Mouse (Mus musculus) MEL (cell line): ENCODE measurements at regions not wholly inside any gene's neighbourhood (a gene's known extent, or its start where the extent isn't known, plus 50 kb on each side); places are given as distances from the start of the nearest gene placed in this dataset.

Experiments used
- DNase-seq: peaks from one replicate; pipeline ENCODE4 v3.0.0; 2011; ENCODE audit warnings: low read depth, low spot score
- H3K27ac ChIP-seq: 2 replicates; pipeline ENCODE4 v1.5.1; 2012; ENCODE audit warnings: low read depth, mild to moderate bottlenecking, control low read depth, low read length, moderate library complexity; ENCODE audit not compliant: control insufficient read depth
- H3K27me3 ChIP-seq, 2 experiments: fragments of 150-350 bp in 1 of 2; sonication (generic) in 1 of 2; 2 replicates each; pipeline ENCODE4 v1.6.1; 2012; ENCODE audit warnings: low read length in 2 of 2, mild to moderate bottlenecking in 2 of 2, improper control_type of control experiment in 1 of 2, moderate library complexity in 1 of 2; ENCODE audit not compliant: insufficient read depth in 2 of 2, control insufficient read depth in 1 of 2
- H3K36me3 ChIP-seq, 2 experiments: 2 replicates each; pipeline ENCODE4 v1.6.1; 2012 to 2014; ENCODE audit warnings: low read length in 2 of 2, improper control_type of control experiment in 1 of 2, inconsistent platforms in 1 of 2, mild to moderate bottlenecking in 1 of 2; ENCODE audit not compliant: insufficient read depth in 2 of 2, control insufficient read depth in 1 of 2
- H3K4me1 ChIP-seq, 2 experiments: fragments of 150-350 bp in 1 of 2; sonication (generic) in 1 of 2; 2 replicates each; pipeline ENCODE4 v1.6.1; 2012; ENCODE audit warnings: low read length in 2 of 2, improper control_type of control experiment in 1 of 2, mild to moderate bottlenecking in 1 of 2; ENCODE audit not compliant: insufficient read depth in 2 of 2, control insufficient read depth in 1 of 2
- H3K4me3 ChIP-seq, 2 experiments: fragments of 150-350 bp in 1 of 2; sonication (generic) in 1 of 2; 2 replicates each; pipeline ENCODE4 v1.5.1; 2012; ENCODE audit warnings: low read depth in 2 of 2, low read length in 2 of 2, mild to moderate bottlenecking in 2 of 2, moderate library complexity in 2 of 2, control low read depth in 1 of 2, improper control_type of control experiment in 1 of 2; ENCODE audit not compliant: control insufficient read depth in 1 of 2, insufficient read depth in 1 of 2
- H3K79me2 ChIP-seq: 2 replicates; pipeline ENCODE4 v1.6.1; 2012; ENCODE audit warnings: mild to moderate bottlenecking, low read length, moderate library complexity; ENCODE audit not compliant: control insufficient read depth, poor library complexity, insufficient read depth
- H3K9ac ChIP-seq: 2 replicates; pipeline ENCODE4 v1.6.1; 2012; ENCODE audit warnings: low read depth, mild to moderate bottlenecking, control low read depth, low read length, moderate library complexity; ENCODE audit not compliant: control insufficient read depth, poor library complexity, severe bottlenecking
- H3K9me3 ChIP-seq: fragments of 150-350 bp; sonication (generic); replicated peaks from 2 replicates; pipeline ENCODE4 v1.6.1; 2012; ENCODE audit warnings: mild to moderate bottlenecking, low read length, improper control_type of control experiment, moderate library complexity; ENCODE audit not compliant: insufficient read depth
- BHLHE40 ChIP-seq: IDR thresholded peaks from 2 replicates; pipeline ENCODE4 v1.6.1; 2012; ENCODE audit warnings: low read depth, mild to moderate bottlenecking, inconsistent platforms, low read length, improper control_type of control experiment, borderline replicate concordance
- CTCF ChIP-seq, 3 experiments: IDR thresholded peaks in 2 of 3; conservative IDR thresholded peaks in 1 of 3; 2 replicates each; pipeline ENCODE4 v1.5.1; 2011 to 2012; ENCODE audit warnings: low read length in 3 of 3, low read depth in 2 of 3, mild to moderate bottlenecking in 2 of 3, improper control_type of control experiment in 1 of 3, inconsistent platforms in 1 of 3, mixed read lengths in 1 of 3, moderate library complexity in 1 of 3; ENCODE audit not compliant: control insufficient read depth in 1 of 3, insufficient read depth in 1 of 3, poor library complexity in 1 of 3, severe bottlenecking in 1 of 3
- ETS1 ChIP-seq: IDR thresholded peaks from 2 replicates; pipeline ENCODE4 v1.6.1; 2012; ENCODE audit warnings: low read depth, mild to moderate bottlenecking, inconsistent platforms, low read length, improper control_type of control experiment, moderate library complexity
- KAT2A ChIP-seq: conservative IDR thresholded peaks from 2 replicates; pipeline ENCODE4 v1.6.1; 2012; ENCODE audit warnings: low read depth, low read length, improper control_type of control experiment, inconsistent platforms
- MAX ChIP-seq: IDR thresholded peaks from 2 replicates; pipeline ENCODE4 v1.6.1; 2011; ENCODE audit warnings: low read length, improper control_type of control experiment
- MEF2A ChIP-seq: IDR thresholded peaks from 2 replicates; pipeline ENCODE4 v1.6.1; 2014; ENCODE audit warnings: low read depth, mild to moderate bottlenecking, inconsistent platforms, low read length, improper control_type of control experiment; ENCODE audit not compliant: poor library complexity, insufficient replicate concordance, severe bottlenecking; ENCODE audit errors: extremely low read depth
- MYC ChIP-seq: IDR thresholded peaks from 2 replicates; pipeline ENCODE4 v1.6.1; 2011; ENCODE audit warnings: low read depth, mild to moderate bottlenecking, low read length, improper control_type of control experiment, moderate library complexity
- RAD21 ChIP-seq: IDR thresholded peaks from 2 replicates; pipeline ENCODE4 v1.6.1; 2011; ENCODE audit warnings: mild to moderate bottlenecking, low read depth, low read length, improper control_type of control experiment
- RCOR1 ChIP-seq: IDR thresholded peaks from 2 replicates; pipeline ENCODE4 v1.6.1; 2012; ENCODE audit warnings: low read depth, mild to moderate bottlenecking, inconsistent platforms, low read length, improper control_type of control experiment
- SMC3 ChIP-seq: IDR thresholded peaks from 2 replicates; pipeline ENCODE4 v1.6.1; 2011; ENCODE audit warnings: low read depth, low read length, improper control_type of control experiment
- TAL1 ChIP-seq: IDR thresholded peaks from 2 replicates; pipeline ENCODE4 v1.6.1; 2012; ENCODE audit warnings: mild to moderate bottlenecking, inconsistent platforms, low read length, moderate library complexity, mixed read lengths
- USF1 ChIP-seq: IDR thresholded peaks from 2 replicates; pipeline ENCODE4 v1.6.1; 2014; ENCODE audit warnings: low read depth, mild to moderate bottlenecking, inconsistent platforms, low read length, improper control_type of control experiment, moderate library complexity
- ZC3H11A ChIP-seq: IDR thresholded peaks from 2 replicates; pipeline ENCODE4 v1.6.1; 2012; ENCODE audit warnings: low read depth, mild to moderate bottlenecking, inconsistent platforms, low read length, improper control_type of control experiment
- ZKSCAN1 ChIP-seq: IDR thresholded peaks from 2 replicates; pipeline ENCODE4 v1.6.1; 2012; ENCODE audit warnings: low read depth, mild to moderate bottlenecking, inconsistent platforms, low read length, improper control_type of control experiment, moderate library complexity
- ZNF384 ChIP-seq: IDR thresholded peaks from 2 replicates; pipeline ENCODE4 v1.6.1; 2012; ENCODE audit warnings: low read depth, mild to moderate bottlenecking, inconsistent platforms, low read length, improper control_type of control experiment

DNA sequence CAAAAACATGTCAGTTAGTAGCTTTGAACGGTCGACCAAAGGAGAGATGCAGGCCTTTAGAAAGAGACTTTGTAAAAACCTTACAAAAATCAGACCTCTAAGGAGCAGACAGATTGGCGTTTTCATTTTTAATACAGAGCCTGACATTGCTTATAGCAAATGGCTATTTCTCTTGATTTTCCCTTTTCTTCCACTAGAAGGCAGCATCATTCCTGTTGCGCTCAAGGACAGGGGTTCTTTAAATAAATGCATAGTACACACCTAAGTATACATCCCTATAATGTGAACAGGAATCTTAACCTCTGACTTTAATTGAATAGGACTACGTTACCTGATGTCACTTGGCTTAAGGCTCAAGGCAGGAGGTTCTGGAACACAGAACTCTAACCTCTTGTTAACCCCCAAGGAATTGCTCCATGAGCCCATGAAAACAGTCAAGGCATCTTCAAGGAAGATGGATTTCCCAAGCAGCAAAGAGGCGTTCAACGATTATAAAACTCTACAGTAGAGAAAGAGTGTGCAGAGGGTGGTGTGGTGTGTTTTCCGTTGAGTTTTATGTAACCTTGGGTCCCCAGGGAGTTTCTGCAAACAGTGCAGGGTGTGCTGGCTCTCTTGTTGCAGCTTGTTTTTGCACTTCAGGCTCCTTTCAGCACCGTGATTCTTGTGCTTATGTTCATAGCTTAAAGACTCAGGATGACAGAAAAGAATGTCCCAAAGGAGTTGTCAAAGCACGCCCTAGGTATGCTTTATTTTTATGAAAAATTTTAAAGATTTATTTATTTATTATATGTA, 124.1 kb upstream of the Zfp648 start:
- no peak overlapping the region for H3K27ac ChIP-seq
- H3K27me3 ChIP-seq = peaks cover 0 to 1% of the 10 kb centered on the region in 2 experiments; a peak in 1 of 4 replicates
- H3K79me2 ChIP-seq = no peaks in the 10 kb centered on the region
- H3K36me3 ChIP-seq = no peaks in the 10 kb centered on the region
- no peak overlapping the region for H3K4me3 ChIP-seq
- no peaks in the 10 kb centered on the region for H3K9me3 ChIP-seq
- H3K4me1 ChIP-seq = no peaks in the 10 kb centered on the region
- no peak overlapping the region for H3K9ac ChIP-seq
- 0 out of 2 replicates have a peak, but pooled peaks have one; percentile 9 for TF ChIP-seq ZC3H11A
- peak in 2 of 3 experiments; percentile 30 to 44; a peak in 3 of 6 replicates for TF ChIP-seq CTCF (IDR thresholded peaks at IDR 0.05 in 2 of 3, conservative IDR thresholded peaks at IDR 0.05 in 1 of 3; ENCODE audit: control insufficient read depth in 1 of 3, insufficient read depth in 1 of 3, low read depth in 2 of 3, low read length in 3 of 3, poor library complexity in 1 of 3, severe bottlenecking in 1 of 3)
- no peak for TF ChIP-seq KAT2A
- TF ChIP-seq SMC3 = peak; percentile 46
- no peak for TF ChIP-seq USF1
- TF ChIP-seq ZKSCAN1 = no peak
- TF ChIP-seq ETS1 = no peak
- TF ChIP-seq RAD21 = peak; percentile 24
- DNase-seq = peak; percentile 12

DNA sequence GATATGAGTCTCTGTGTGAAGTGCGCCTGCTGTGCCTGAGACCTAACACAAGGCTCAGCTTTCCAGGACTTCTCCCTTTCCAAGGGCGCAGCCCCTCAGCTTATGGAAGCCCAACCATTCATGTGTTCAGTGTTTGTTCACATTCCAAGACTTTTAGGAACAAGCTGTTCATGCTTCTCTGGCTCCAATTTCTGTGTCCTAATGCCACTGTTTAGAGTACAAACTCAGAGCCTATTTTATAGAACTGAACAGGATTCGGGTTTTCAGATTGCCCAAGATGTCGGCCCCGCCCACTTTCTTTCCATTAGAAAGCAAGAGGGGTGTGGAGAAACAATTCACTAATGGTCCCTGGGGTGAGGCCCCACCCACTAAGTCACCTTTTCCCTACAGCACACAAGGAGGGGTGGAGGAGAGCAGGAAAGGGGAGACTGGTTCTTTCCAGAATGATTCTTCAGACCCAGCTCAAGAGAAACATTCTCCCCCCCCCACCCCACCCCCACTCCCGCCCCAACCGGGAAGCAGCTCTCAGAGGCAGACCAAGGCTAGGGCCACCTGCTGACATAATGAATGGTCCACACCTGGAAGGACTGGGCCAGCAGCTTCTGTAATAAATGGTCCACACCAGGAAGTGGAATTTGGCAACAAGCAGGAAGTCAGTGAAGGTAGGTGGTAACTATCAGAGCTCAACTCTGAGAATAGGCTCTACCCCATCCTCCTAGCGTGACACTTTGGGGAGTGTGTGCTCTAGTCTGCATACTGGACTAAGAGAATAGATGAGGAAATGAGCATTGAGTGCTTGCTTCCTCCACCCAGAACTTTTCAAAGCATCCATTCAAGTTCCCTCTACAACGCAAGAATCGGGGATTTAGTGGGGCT, 120.2 kb upstream of the Zfp648 start:
- TF ChIP-seq KAT2A (no peak), MYC (no peak), RCOR1 (no peak), BHLHE40 (no peak), MAX (no peak), ZNF384 (no peak), TAL1 (no peak), MEF2A (no peak)
- H3K27ac ChIP-seq = no peak overlapping the region

More for the DNA sequence above, 120.2 kb upstream of the Zfp648 start:
- Histone ChIP-seq H3K9ac (no peak overlapping the region), H3K4me1 (no peaks in the 10 kb centered on the region), H3K27me3 (no peaks in the 10 kb centered on the region), H3K36me3 (no peaks in the 10 kb centered on the region), H3K4me3 (no peak overlapping the region), H3K9me3 (no peaks in the 10 kb centered on the region), H3K79me2 (no peaks in the 10 kb centered on the region)
- DNase-seq = no peak
